Mouse (Mus musculus) hindlimb bud, embryonic 11.5 days (tissue): ENCODE results near the gene Plin2.
"Not testable (repeated sequence)": the region's sequence is repeated elsewhere in the genome, so short reads cannot be mapped to it uniquely, and the experiment has no call there.

Source experiments
- DNase-seq: peaks from one replicate; pipeline ENCODE4 v3.0.0-alpha.2; 2012; ENCODE audit warnings: low read depth, low spot score; ENCODE audit errors: extremely low spot score

The Plin2 gene

GRCm38 (mm10) chr4:86684806-86685205 lies 14.9 kb upstream of the Plin2 start:
- no peak for DNase-seq

- DNase-seq: no peak
Observed at GRCm38 (mm10) chr4:86683746-86684145, 13.9 kb upstream of the Plin2 start.

- DNase-seq: no peak
Observed at GRCm38 (mm10) chr4:86683280-86683679, 13.4 kb upstream of the Plin2 start.

GRCm38 (mm10) chr4:86681846-86682245 lies 12.0 kb upstream of the Plin2 start:
- DNase-seq: no peak

DNA sequence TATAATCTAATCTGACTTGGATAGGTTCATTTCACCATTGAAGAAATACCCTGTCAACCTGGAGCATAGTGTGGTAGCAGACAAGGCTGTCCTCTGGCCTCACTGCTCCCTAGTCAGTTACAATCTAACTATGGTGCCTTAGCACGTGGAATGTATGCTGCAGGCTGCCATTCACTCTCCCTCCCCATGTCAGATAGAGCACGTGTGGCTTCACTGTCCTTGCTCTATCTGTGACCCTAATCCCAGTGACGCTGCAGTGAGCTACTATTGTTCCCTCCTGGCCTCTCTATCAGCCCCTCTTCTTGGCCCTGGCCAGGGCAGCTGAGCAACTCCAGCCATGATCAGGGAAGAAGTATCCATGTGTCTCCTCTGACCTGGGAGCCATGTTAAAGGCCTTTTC lies 11.6 kb upstream of the Plin2 start:
- DNase-seq: no peak

DNA sequence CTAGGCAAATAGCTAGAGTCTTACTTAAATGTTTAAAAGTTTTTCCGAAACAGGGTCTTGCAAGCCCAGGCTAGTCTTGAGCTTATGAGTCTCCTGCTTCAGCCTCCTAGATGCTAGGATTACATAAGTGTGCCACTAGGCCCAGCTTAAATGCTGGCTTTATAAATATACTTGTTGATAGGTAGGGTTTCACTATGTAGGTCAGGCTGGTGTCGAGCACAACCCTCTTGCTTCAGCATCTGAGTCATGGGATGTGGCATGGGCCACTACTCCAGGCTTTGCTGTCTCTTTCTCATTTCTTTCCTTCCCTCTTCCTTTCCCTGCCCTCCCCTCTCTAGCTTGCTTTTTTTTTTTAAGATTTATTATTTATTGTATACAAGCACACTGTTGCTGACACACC lies 9.8 kb upstream of the Plin2 start:
- no peak for DNase-seq

- DNase-seq: no peak
Observed at GRCm38 (mm10) chr4:86676756-86677155, 6.9 kb upstream of the Plin2 start.

DNA sequence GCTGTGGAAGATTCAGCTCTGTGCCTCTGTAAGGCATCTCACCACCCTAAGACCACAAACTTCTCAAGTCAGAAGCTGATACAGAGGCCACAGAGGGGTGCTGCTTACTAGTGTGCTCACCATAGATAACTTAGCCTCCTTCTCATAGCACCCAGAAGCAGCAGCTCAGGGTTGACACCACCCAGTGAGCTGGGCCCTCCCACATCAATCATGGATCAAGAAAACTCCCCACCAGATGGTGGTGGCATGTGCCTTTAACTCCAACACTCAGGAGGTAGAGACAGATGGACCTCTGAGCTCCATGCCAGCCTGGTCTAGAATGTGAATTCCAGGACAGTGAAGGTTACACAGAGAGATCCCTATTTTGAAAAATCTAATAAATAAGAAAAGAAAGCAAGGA lies 4.9 kb upstream of the Plin2 start:
- not testable (repeated sequence) for DNase-seq

DNA sequence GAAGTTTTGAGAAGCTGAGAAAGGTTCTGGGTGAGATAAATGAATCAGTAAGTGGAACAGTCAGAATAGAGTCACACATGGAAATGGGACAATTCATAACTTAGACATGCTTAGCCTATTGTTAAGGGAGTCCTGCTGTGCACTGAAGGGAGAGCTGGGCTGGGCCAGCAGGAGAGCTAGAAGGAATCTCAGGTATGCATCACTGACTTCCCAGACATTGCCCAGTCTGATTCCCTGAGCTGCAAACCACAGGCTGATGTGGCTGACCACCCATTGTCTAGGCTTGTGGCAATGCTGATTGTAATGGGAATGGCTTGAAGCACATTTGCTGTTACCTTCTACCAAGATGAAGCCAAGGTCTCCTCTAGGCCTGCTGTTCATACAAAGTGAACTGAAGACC lies 4.3 kb upstream of the Plin2 start:
- DNase-seq: not testable (repeated sequence)

GRCm38 (mm10) chr4:86672450-86672849 lies 2.6 kb upstream of the Plin2 start:
- DNase-seq: no peak

GRCm38 (mm10) chr4:86671803-86672202 lies 1.9 kb upstream of the Plin2 start:
- no peak for DNase-seq

DNA sequence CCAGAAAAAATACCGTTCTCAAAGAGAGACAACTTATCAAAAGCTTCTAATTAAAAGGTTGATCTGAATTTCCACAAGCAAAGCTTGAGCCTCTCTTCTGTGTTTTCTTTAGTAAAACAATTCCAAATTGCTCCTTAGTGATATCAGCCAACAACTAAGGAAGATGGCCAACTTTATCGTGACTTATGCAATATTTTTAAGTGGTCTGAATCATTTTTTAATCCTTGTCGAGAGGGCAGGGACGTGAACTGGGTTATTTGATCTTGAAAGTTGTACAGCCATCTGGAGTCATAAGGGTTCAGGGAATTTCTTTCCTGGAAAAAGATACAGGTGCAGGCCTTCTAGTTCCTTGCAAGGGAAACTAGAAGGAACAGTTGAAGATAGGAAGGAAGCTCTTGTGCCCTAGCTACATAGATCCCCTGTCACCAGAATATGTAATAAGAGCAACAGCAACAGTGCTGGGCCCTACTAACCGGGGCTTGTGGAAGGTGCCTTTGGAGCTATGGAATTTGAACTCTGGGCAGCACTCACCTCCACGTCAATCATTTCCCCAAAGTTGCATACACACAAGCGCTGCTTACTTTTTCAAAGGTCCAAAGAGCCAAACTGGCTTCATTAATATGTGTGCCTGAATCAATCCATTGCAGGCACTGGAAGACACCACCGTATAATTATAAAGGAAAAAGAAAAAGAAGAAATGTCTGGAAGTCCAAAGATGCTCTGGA lies 884 bp upstream of the Plin2 start:
- no peak for DNase-seq

- DNase-seq: not testable (repeated sequence)
Observed at GRCm38 (mm10) chr4:86669241-86669753, 563 bp downstream of the Plin2 start.

DNA sequence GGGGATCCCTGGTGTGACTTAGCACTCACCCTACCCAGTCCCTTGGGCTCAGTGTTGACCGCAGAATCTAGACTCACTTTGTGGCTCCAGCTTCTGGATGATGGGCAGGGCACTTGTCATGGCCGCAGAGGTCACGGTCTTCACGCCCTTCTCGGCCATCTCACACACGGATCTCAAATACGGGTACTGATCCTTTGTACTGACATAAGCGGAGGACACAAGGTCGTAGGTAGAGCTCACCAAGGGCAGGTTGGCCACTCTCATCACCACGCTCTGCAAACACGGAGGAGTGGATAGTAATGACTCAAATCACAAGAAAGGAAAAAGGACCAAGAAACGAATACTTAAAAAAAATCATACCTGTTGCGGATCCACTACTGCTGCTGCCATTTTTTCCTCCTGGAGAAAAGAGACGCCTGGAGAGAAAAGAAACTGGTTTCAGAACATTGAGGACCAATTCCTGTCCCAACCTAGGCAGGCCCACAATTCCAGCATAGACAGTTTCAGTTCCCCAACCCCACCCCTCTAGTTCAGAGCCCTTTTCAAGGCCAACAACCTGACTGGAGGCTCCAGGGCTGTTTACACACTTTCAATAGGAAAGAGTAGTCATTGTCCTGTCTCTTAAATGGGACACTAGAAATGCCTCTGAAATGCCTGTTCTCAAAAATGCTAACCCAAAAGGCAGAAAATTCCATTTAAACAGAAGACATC lies 1.4 kb downstream of the Plin2 start:
- no peak for DNase-seq

DNA sequence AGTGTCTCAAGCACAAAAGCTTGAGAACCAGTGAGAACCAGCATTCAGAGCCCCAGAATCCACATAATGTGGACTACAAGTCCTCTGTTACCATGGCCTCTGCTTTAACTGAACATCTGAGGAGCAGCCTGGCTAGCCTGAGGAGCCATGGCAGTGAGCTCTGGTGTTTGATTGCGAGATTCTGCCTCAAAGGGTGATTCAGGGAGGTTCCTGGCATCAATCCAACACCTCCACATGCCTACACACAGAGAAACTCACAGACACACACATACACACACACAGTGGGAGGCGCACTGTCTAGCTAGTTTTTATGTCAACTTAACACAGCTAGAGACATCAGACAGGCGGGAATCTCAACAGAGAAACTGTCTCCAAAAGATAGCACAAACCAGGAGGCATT lies 4.3 kb downstream of the Plin2 start:
- DNase-seq: no peak

GRCm38 (mm10) chr4:86663919-86664318 lies 5.9 kb downstream of the Plin2 start:
- DNase-seq: no peak

DNA sequence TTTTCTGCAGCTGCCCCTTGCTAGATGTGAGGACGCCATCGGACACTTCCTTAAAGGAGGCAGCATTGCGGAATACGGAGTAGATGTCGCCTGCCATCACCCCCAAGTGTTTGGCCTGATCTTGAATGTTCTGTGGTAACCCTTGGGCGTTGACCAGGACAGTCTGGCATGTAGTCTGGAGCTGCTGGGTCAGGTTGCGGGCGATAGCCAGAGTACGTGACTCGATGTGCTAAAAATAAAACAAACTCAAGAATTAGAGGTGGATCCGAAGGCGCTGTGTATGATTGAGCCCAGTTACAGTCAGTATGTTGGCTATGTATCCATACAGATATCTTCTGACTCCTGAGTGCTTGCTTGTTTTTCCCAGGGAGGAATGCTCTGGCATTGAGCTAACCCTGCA lies 12.7 kb downstream of the Plin2 start:
- no peak for DNase-seq

DNA sequence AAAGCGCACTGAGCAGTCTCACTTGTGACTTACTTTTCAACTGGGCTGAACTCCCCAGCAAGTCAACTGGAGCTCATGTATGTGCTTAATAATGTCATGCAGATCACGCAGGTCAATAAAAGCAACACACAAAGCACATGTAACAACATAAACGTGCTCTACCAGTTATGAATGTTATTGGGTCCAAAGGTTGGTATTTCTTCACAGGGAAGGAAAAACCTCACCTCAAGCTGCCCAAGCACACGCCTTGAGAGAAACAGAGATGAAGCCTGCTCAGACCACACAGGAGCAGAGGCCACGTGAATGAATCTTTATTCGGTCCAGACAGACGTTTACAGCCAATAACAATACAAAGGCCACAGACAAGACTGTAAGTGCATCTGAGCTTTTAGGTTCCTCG lies 13.4 kb downstream of the Plin2 start:
- not testable (repeated sequence) for DNase-seq

GRCm38 (mm10) chr4:86651686-86652384 lies 18.0 kb downstream of the Plin2 start:
- DNase-seq: no peak

DNA sequence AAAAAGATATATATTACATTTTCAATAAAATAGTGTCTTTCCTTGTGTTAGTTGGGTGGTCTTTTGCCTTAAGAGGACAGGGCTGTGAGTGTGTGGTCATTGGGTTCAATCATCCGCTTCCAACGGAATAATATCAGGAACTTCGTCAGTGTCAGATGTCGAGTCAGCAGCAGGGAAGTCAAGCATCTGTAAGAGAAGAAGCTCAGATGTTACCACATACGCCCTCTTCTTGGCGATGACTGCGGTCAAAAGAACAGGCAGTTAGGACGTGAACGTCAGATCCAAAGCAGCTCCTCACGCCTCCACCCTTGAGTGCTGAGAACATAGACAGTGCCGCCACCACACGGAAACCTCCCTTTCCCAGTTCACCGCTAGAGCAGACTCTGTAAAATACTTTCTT lies 21.5 kb downstream of the Plin2 start:
- DNase-seq: not testable (repeated sequence)

DNA sequence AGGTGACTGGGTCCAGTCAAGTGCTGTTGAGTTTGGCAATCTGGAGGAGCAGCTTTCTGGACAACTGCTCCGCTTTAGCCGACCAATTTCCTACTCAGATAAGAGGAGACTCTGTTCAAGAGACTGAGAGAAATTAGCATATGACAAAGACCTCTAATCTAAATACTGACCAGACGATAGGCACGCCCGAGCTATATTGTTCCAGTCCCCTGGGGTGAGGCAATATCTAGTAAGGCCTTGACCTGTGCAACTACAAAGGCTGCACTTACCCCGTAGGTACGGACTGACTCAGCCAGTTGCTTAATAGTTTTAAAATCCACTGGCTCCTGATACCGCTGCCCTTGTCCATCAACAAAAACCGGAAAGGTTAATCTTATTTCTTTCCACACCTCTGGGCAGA lies 32.3 kb downstream of the Plin2 start:
- DNase-seq: not testable (repeated sequence)

DNA sequence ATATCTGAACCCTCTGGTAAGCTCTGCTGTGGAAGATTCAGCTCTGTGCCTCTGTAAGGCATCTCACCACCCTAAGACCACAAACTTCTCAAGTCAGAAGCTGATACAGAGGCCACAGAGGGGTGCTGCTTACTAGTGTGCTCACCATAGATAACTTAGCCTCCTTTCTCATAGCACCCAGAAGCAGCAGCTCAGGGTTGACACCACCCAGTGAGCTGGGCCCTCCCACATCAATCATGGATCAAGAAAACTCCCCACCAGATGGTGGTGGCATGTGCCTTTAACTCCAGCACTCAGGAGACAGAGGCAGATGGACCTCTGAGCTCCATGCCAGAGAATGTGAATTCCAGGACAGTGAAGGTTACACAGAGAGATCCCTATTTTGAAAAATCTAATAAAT lies 35.0 kb downstream of the Plin2 start:
- DNase-seq: not testable (repeated sequence)
